Mouse (Mus musculus) liver, embryonic 14.5 days (tissue): ENCODE data around the gene Btbd9. TPM values are rescaled to one million over a fixed set of nuclear protein-coding genes. Genes with fewer than 3 reads are reported as not detected.

Experiments used
- ATAC-seq: fragments of 200-750 bp; cut with Nextera tagmentation; 2 replicates; pipeline ENCODE4 v1.8.0; 2017; ENCODE audit warnings: moderate number of reproducible peaks, mild to moderate bottlenecking, moderate library complexity; ENCODE audit not compliant: insufficient read depth
- DNase-seq, 3 experiments: peaks; one replicate each; pipeline ENCODE4 v3.0.0-alpha.2; 2012 to 2013; ENCODE audit warnings: low read depth in 3 of 3, low spot score in 3 of 3
- H3K27ac ChIP-seq: fragments of 300-500 bp; sonication (generic); 2 replicates; pipeline ENCODE4 v1.5.1; 2014; ENCODE audit warnings: moderate library complexity, mild to moderate bottlenecking, control low read depth, inconsistent platforms
- H3K27me3 ChIP-seq: fragments of 300-500 bp; sonication (generic); 2 replicates; pipeline ENCODE4 v1.6.1; 2014; ENCODE audit warnings: mild to moderate bottlenecking, low read length, moderate library complexity; ENCODE audit not compliant: control insufficient read depth, insufficient read depth
- H3K36me3 ChIP-seq: fragments of 300-500 bp; sonication (generic); replicated peaks from 2 replicates; pipeline ENCODE4 v1.6.1; 2014; ENCODE audit warnings: low read depth; ENCODE audit not compliant: control insufficient read depth, insufficient read depth
- H3K4me1 ChIP-seq, 2 experiments: fragments of 200-500 bp in 1 of 2; fragments of 300-500 bp in 1 of 2; sonication (generic) in 1 of 2; replicated peaks; 2 replicates each; pipeline ENCODE4 v1.6.1; 2012 to 2014; ENCODE audit warnings: antibody characterized with exemption in 1 of 2, inconsistent platforms in 1 of 2, low read length in 1 of 2; ENCODE audit not compliant: control insufficient read depth in 2 of 2, insufficient read depth in 2 of 2
- H3K4me2 ChIP-seq: fragments of 300-500 bp; sonication (generic); 2 replicates; pipeline ENCODE4 v1.6.1; 2014; ENCODE audit warnings: low read depth, mild to moderate bottlenecking, control low read depth, moderate library complexity
- H3K4me3 ChIP-seq, 2 experiments: fragments of 200-500 bp in 1 of 2; fragments of 300-500 bp in 1 of 2; sonication (generic) in 1 of 2; 2 replicates each; pipeline ENCODE4 v1.5.1; 2012 to 2014; ENCODE audit warnings: low read depth in 2 of 2, low read length in 2 of 2, mild to moderate bottlenecking in 2 of 2, control low read depth in 1 of 2, inconsistent platforms in 1 of 2, moderate library complexity in 1 of 2; ENCODE audit not compliant: insufficient read depth in 1 of 2
- H3K9ac ChIP-seq: fragments of 300-500 bp; sonication (generic); replicated peaks from 2 replicates; pipeline ENCODE4 v1.6.1; 2014; ENCODE audit warnings: mild to moderate bottlenecking, control low read depth, moderate library complexity
- H3K9me3 ChIP-seq: fragments of 300-500 bp; sonication (generic); 2 replicates; pipeline ENCODE4 v1.6.1; 2016; ENCODE audit warnings: low read length, mixed read lengths; ENCODE audit not compliant: control insufficient read depth
- CTCF ChIP-seq: IDR thresholded peaks from 2 replicates; pipeline ENCODE4 v1.5.1; 2016; ENCODE audit warnings: antibody characterized with exemption, low read depth, control low read depth
- EP300 ChIP-seq: IDR thresholded peaks from 2 replicates; pipeline ENCODE4 v1.6.1; 2016; ENCODE audit warnings: antibody characterized with exemption, low read depth
- WGBS: fragments of 180-500 bp; shearing (Covaris S2); extraction: QIAGEN DNeasy Blood & Tissue Kit; methylation state at CpG from one replicate; pipeline ENCODE4 v1.1.7; 2014; ENCODE audit not compliant: insufficient replicate concordance; 5-methylcytosine and 5-hydroxymethylcytosine counted together
- polyA plus RNA-seq, 2 experiments: library from polyadenylated mRNA; depleted of rRNA in 1 of 2; stranded (reverse) in 1 of 2; unstranded in 1 of 2; fragments of >200 nt; fragmentation: Nextera tagmentation in 1 of 2; extraction: Ambion mirVana in 1 of 2; gene quantifications; 2 replicates each; pipeline versions ENCODE4 v1.2.1 to v1.2.3; 2012 to 2014

The Btbd9 gene
- polyA plus RNA-seq, 2 experiments: 2.7 to 9.6 TPM

- Histone ChIP-seq H3K36me3 (no peaks in the 10 kb centered on the region), H3K4me1 (no peaks in the 10 kb centered on the region), H3K4me2 (no peak overlapping the region), H3K9ac (no peak overlapping the region), H3K27ac (no peak overlapping the region), H3K27me3 (no peaks in the 10 kb centered on the region), H3K9me3 (no peaks in the 10 kb centered on the region), H3K4me3 (no peak overlapping the region)
- ATAC-seq (no peak), DNase-seq (no peak)
- WGBS: 68% methylated on average over 7 of the region's 7 CpGs
- no peak for TF ChIP-seq EP300
- no peak for TF ChIP-seq CTCF
These were observed 338.7 kb downstream of the Btbd9 start for GRCm38 (mm10) chr17:30237600-30237999.

DNA sequence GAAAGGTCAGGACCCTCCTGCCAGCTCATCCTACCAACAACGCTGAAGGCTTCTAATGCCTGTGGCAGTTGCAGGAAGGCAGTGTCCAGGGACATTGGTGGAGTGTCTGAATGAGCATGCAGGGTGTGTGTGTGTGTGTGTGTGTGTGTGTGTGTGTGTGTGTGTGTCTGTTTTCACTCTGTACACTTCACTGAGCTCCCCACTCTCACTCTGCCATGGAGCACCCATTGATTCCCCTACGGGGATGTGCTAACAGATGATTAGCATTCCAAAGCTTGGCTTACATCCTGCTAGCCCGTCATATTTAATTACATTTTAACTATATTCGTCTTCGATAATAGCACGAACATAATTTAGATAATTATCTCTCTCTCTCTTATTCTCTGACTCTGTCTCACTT is 339.7 kb downstream of the Btbd9 start:
- whole genome bisulfite sequencing: 75% methylated on average over 6 of the region's 6 CpGs
- no peaks in the 10 kb centered on the region for H3K9me3 ChIP-seq
- no peak overlapping the region for H3K4me2 ChIP-seq
- no peak overlapping the region for H3K9ac ChIP-seq
- H3K4me1 ChIP-seq: no peaks in the 10 kb centered on the region
- H3K27me3 ChIP-seq: no peaks in the 10 kb centered on the region
- no peak overlapping the region for H3K4me3 ChIP-seq
- DNase-seq (no peak), ATAC-seq (no peak)
- H3K36me3 ChIP-seq: no peaks in the 10 kb centered on the region
- TF ChIP-seq EP300: no peak
- H3K27ac ChIP-seq: no peak overlapping the region

DNA sequence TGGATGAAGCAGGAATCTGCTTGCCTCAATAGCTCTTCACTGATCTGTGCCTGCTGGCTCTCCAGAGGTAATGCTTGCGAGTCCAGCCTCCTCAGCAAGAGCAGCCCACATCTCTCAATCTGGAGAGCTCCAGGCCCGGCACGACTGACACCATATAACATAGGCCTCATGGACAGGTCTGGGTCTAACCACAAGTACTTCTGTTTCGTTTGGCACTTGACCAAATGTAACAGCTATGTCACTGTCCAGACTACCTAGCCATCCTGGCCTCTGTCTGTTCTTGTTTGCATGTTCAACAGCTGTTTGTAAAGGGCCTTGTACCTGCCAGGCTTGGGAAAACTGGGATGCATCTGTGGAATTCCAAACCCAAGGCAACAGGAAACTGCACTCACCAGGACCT is 340.9 kb downstream of the Btbd9 start:
- Histone ChIP-seq H3K9ac (no peak overlapping the region), H3K4me3 (no peak overlapping the region), H3K27me3 (no peaks in the 10 kb centered on the region), H3K4me2 (no peak overlapping the region), H3K9me3 (no peaks in the 10 kb centered on the region), H3K36me3 (no peaks in the 10 kb centered on the region), H3K4me1 (no peaks in the 10 kb centered on the region), H3K27ac (no peak overlapping the region)
- no peak for ATAC-seq
- DNase-seq: no peak
- no peak for TF ChIP-seq CTCF
- TF ChIP-seq EP300: no peak
- 53% methylated on average over 4 of the region's 4 CpGs for WGBS

DNA sequence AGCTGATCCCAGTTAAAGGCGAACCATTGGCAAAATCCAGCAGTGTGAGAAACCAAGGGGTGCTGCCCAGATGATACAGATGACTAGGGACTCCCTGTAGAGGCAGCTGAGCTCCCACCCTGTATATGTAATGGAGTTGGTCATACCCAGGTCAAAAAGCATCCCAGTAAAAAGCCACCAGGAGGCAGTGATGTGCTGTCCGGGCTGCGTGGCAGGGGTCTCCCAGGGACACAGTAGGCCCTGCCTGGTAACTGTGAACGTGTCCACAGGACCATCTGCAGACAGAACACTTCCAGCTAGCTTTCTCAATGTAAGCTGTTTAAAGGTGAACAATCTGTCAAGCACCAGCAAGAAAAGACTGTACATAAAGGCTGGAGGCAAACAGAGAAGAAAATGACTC is 343.6 kb downstream of the Btbd9 start:
- Histone ChIP-seq H3K9me3 (no peaks in the 10 kb centered on the region), H3K27ac (no peak overlapping the region), H3K36me3 (no peaks in the 10 kb centered on the region), H3K4me2 (no peak overlapping the region), H3K9ac (no peak overlapping the region), H3K4me1 (no peaks in the 10 kb centered on the region), H3K4me3 (no peak overlapping the region), H3K27me3 (no peaks in the 10 kb centered on the region)
- DNase-seq: no peak
- no peak for ATAC-seq
- TF ChIP-seq CTCF (peak; percentile 37; the same call in 1 of the 2 replicates), EP300 (no peak)
- WGBS: 49% methylated on average over 4 of the region's 4 CpGs

DNA sequence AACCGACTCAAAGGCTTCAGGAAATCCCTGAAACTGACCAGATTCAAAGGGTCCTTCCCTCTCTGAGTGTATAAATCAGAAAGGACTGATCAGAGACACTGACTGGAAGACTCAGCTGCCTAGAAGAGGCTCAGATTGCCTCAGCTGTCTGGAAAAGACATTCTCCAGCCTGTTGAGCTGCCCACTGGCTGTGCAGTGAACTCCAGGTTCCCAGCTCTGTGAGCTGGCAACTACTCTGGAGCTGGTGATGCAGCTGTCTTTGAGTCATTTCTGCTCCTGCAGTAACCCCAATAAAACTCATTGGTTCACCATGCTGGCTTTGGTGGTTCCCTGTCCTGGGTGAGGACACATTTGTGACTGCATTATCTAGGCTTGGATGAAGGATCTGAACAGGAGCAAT is 344.8 kb downstream of the Btbd9 start:
- Histone ChIP-seq H3K4me1 (no peaks in the 10 kb centered on the region), H3K4me3 (no peak overlapping the region), H3K27me3 (no peaks in the 10 kb centered on the region), H3K9ac (no peak overlapping the region), H3K36me3 (no peaks in the 10 kb centered on the region), H3K9me3 (no peaks in the 10 kb centered on the region), H3K27ac (no peak overlapping the region), H3K4me2 (no peak overlapping the region)
- TF ChIP-seq EP300 (no peak), CTCF (no peak)
- DNase-seq: no peak
- WGBS: 55% methylated on average over 1 of the region's 1 CpGs
- ATAC-seq: no peak

- 79% methylated on average over 4 of the region's 4 CpGs for WGBS
- Histone ChIP-seq H3K4me3 (no peak overlapping the region), H3K9me3 (no peaks in the 10 kb centered on the region), H3K4me2 (no peak overlapping the region), H3K4me1 (no peaks in the 10 kb centered on the region), H3K9ac (no peak overlapping the region), H3K27ac (no peak overlapping the region), H3K27me3 (no peaks in the 10 kb centered on the region), H3K36me3 (no peaks in the 10 kb centered on the region)
- DNase-seq: no peak
- TF ChIP-seq EP300 (no peak), CTCF (no peak)
- no peak for ATAC-seq
These were observed 345.9 kb downstream of the Btbd9 start for GRCm38 (mm10) chr17:30230428-30230827.
